Mouse (Mus musculus) right cerebral cortex, postnatal 25 days (tissue): ENCODE results near the gene Pax2.

Experiments used
- DNase-seq: peaks from one replicate; pipeline ENCODE4 v3.0.0; 2022

The Pax2 gene

DNA sequence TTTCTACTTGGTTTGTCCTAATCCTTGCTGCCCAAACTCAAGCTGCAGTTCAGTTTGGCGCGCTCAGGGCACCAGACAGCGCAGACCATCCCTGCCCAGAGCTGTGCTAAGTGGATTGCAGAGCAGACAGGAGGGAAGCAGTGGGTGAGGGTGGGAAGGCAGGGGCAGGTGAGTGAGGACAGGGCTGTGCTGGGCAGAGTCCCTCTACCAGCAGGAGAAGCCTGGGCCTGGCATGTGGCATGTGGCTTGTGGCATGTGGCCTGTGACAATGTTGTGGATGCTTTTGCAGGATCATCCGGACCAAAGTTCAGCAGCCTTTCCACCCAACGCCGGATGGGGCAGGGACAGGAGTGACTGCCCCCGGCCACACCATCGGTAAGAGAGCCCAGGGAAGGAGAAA, 32.6 kb downstream of the Pax2 start:
- DNase-seq, result no peak

DNA sequence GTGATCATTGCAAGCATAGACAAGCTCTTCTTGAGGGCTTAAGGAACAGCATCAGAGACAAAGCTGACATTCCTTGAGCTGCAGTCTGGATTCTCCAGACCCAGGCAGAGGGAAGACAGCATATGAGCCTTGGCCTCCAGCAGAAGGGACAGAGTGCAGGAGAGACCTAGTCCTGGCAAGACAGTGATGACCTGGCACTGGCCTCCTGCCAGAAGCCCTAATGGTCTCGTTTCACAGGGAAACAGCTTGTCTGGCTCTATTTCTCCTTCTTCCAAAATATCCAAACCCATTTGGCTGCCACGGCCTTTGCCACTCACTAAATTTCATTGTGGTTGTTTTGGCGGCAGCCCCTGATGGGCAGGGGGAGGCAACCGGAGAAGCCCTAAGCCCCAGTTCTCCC, 36.1 kb downstream of the Pax2 start:
- no peak for DNase-seq

DNA sequence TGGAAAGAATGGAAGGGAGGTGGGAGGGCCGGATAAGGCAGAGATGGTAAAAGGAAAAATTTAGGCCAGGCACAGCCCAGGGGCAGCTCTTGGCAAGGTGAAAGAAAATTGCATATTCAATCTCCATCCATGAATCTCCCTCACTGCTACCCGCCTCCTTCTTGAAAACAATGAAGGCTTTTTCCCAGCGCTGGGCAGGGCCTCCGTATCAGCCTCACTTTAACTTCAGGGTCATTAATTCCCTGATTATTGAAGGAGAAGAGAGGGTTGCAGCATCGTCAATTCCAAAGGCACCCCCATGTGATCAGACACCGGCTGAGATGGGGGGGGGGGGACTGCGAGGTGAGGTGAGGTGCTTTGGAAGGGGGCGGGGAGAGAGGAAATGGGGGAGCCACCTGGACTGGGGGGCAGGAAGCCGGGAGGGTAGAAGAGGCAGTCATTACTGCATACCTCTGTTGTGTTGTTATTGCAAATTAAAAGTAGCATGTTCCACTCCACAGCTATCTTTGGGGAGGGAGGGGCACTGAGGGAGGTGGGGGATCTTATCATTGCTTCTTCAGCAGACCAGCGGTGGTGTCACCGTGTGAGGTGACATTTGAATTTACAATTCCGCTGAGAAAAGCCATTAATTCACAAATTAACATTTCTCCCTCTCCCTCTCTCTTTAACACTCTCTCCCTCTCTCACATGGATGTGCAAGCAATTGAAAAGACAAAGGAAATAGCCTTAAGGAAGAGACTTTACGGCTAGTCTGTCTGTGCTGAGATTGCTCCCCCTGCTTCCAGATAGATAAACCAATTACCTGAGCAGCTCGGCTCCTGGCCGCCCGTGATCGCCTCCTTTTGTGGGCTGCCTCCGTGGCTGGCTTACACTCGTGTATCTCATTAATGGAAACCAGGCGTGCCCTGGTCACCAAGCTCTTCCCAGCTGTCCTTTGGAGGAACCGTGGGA, 41.5 kb downstream of the Pax2 start:
- no peak for DNase-seq

DNA sequence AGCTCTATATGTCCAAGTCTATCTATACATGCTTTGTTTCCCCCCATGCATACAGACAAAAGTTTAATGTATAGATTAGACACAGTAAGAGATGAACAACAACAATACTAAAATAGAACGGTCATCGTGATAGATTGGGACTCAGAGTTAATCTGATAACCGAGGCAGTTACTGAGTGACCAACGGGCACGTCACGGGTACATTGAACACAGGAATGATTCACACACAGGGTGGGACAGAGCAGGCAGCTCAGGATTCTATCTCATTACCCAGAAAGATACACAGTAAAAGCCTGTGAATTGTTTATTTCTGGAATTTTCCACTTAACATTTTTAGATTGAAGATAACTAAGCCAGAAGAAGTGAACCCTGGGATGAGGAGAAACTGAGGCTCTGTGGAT, 42.9 kb downstream of the Pax2 start:
- DNase-seq, result no peak

DNA sequence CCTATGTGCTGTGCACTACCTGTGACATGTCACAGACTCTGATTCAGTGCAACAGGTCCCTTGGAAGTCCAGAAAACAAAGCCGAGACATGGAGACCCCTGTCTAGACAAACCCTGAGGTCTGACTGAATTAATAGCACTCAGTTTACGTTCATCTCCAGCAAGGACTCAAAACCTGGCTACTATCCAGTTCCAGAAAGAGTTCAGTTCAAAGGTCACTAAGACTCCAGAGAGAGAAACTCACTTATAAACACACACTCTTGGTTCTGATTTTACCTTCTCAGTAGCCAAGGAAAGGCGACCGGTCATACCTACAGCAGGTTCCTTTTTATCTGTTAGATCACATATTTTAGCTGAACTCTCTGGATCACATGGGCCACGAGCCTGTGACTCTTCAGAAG, 43.3 kb downstream of the Pax2 start:
- no peak for DNase-seq

DNA sequence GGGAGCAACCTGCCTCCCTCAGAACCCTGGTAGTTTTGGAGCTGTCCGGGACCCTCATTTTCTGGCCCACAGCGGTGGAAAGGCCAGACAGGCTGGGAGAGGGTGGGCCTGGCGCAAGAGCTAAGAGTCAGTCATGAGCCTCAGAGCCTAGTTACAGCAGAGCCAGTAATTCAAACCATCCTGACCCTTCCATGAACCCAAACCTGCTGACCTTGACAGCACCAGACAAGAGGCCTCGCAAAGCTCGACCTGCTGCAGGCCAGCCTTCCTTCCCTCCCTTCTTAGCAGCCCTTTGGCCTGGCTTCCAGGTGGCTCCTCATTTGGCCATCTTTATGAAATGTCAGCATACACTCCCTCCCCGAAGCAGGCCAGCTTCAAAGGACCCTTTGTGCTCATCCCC, 44.5 kb downstream of the Pax2 start:
- no peak for DNase-seq

DNA sequence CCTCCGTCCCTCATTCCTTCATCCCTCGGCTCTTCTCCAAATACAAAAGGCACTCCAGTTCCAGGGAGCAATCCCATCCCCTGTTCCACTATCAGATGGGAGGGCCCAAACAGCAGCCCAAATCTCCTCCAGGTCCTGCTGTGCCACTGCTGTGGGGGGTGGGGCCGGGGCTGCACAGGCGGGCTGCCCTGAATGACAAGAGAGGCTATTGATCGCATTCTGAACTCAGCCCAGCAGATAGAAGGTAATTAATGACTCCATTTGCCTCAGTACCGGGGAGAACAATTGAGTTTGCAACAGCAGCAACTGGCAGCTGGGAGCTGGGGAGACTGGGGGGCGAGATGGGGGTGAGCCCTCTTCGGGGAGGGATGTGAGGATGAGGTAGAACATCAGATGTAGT, 52.9 kb downstream of the Pax2 start:
- DNase-seq, result no peak

DNA sequence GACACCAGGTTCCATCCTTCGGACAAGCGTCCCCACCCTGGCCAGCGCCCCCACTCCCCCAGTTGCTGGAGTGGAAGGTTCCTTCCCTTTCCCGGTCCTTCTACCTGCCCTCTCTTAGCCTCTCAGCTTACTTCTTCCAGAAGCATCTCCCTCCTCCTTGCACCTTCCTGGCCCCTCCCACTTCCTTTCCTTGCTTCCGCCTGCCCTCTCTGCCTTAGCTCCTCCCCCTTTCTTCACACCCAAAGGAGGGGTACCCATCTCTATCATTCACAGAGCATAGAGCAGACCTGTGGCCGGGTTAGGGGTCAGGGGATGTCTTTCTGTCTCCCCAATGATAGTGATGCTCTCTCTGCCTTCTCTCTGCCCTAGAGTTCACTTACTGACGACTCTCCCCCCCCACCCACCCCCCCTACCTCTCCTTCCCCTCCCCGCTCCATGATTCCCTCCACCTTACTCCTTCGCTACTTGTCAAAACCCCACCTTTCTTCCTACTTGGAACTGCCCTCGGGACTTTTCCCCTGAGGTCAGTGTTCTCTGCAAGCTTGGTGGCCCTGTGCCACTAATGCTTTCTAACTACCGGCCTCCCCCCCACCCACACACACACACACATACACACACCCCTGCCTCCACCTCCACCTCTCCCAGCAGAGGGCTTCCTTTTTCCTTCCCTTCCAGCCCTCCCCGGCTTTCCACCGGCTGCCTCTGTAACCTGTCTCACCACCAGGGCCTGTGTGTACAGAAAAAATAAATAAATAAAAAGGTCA, 57.0 kb downstream of the Pax2 start:
- no peak for DNase-seq

DNA sequence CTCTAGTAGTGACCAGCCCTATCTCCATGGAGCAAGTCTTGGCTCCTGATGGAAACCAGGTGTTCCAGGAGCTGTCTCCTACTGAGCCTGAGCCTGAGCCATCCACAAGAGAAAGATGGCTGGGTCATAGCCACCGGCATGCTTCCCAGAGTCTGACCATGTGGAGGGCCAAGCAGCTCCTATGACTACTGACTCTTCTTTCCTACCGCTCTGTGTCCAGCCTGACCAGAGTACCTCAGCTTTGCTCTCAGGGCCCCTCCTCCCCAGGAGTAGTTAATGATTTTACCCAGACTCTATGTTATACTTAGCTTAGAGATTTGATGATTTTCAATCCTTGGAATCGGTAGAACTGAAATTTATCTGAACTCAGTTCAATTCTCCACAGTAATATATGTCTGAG, 59.3 kb downstream of the Pax2 start:
- DNase-seq, result no peak

DNA sequence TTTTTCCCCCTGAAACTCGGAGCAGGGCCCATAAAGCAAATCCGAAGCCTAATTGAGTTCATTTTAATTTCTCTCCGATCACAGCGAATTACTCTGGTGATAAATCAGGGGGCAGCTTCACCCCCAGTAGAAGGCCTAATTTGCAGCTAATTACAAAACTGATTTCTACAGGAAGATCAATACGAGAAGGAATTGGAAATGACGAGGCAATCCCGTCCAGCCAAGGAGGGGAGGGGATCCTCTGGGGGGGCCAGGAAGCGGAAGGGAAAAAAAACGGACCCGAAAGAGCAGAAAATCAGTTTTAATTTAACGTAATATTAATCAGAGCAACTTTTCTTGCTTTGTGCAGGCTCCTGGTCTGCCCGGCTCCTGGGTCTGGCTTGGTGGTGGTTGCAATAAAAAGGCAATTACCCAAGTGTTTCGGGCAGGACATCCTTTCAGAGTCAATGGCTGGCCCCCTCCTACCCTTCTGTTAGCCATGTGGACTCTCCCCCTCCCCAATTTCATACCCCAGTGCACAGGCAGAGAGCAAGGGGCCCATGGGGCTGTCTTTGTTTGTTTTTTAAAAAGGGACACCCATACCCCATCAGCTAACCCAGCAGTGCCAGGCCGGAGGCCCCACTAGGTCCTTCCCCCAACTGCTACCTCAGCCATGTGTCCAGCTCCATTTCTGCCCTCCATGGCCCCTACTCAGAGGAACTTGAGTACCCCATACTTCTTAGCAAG, 61.7 kb downstream of the Pax2 start:
- DNase-seq, result no peak

DNA sequence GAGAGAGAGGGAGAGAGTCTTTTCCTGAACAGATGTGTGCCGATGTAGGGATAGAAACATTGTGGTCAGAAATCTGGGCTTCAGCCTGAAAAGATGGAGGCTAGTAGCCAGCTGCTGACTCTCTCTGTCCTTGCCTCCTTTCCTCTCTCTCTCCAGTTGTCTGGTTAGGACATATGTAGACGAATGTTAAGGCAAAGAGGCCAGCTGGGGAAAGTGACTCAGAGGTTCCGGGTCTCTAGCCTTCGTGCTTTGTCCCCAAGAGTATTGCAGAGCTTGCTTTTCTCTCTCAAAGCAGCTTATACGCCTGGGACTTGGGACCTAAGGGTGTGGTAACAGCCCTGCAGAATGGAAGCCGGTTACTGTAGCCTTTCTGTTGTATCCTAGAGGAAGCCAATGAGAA, 62.8 kb downstream of the Pax2 start:
- DNase-seq, result no peak

DNA sequence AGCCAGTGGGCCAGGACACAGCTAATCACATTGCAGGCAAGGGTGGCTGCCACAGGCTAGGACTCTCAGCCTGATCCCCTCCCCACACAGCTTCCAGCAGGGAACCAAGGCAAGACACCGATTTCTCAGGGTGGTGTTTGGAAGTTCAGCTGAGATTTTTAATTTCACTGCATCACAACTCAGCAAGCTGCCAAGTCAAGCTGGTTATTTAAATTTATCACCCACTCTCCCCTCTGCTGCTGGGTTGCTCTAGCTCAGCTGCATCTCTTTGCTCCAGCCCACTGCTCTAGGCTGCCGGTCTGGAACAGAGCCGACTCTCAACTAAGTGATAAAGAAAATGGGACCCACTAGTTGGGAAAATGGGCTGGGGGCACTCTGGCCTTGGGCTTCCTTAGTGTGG, 65.7 kb downstream of the Pax2 start:
- peak; percentile 20 for DNase-seq

DNA sequence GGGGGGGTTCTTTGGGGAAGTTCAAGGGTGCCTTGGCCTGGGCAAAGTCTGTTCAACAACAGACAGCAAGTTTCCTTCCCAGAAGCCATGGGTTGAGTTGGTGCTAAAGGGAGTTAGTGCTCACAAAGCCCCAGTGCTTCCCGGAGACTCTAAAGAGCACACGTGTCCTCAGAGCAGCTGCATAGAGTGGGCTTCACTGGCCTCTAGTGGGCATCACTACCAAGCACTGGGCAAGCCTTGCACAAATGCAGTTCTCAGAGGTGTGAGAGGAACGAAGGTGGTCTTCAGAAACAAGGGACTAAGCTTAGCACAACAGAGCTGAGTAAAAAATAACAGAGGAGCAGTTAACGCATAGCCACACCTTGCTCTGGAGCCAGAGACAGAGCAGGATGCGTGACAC, 66.5 kb downstream of the Pax2 start:
- no peak for DNase-seq

DNA sequence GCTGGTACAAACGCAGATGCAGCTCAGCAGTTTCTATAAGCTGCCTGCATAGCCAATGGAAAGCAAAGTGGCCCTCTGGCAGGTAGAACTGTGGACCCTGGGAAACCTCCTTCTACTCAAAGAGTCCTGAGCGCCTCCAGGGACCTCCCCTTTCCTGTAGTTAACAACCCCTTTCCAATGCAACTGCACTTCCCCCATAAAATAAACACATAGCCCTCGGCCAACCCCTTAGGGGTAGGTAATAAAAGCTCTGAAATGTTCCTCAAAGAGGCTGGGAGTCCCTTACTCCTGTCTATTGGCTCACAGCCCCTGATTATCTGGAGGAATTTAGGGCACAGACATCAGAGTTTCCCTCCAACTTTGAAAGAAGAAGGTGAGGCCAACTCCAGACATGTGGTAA, 67.8 kb downstream of the Pax2 start:
- no peak for DNase-seq

DNA sequence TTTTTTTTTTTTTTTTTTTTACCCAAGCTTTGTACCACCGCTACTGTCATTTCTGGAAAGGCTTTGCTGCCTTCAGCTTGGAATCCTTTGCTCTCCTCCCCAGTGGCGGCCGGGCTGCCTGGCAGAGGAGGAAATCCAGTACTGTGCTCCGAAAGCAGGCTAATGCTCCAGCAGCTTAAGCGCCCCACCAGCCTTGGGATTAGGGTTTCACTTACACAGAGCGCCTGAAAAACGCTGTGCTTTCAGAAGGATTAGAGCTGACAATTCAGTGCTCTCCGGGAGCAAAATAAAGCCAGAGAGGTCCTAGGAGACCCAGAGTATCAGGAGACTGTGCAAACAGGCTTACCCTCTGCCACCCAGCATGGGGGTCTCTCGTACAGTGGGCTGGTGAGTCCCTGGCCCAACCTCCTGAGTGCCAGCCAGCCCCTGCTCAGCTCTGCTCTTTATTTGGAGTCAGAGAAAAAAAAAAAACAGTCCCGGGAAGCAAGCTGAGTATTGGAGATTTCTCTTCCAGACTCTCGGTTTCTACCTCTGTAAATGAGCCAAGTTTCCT, 69.4 kb downstream of the Pax2 start:
- DNase-seq, result no peak

DNA sequence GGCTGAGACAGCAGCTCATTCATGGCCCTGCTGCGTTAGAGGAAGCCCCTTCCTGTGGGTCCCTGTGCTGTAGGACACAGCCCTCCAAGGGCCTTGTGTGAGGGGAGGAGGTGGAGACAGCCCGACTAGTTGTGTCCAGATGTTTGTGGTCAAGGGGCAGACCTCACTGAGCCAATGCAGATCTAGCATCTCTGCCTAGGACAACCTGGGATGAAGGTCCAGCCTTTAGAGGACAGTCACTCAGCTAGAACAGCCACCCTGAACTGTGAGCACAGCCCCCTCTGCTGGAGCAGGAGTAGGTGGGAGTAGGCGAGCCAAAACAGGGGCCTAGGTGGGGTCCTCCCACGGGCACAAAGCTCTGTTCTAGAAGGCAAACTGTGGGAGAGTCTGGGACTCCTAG, 70.0 kb downstream of the Pax2 start:
- no peak for DNase-seq

DNA sequence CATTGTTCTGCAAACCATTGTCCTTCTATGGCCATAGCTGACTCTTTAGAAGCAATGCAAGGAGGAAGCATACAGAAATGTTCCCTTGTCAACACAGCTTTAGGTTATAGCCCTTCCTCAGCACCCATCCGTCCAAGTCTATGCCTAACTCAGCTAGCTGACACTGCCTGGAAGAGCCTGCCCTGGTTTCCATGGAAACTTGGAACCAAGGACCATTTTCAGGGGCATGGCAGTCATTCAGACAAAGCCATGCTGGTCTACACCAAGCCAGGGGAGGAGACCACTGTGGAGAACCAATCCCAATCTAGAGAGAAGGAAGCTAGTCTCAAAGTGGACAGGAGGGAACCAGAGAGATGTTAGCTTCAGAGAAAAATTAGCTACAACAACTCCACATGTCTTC, 77.5 kb downstream of the Pax2 start:
- no peak for DNase-seq

DNA sequence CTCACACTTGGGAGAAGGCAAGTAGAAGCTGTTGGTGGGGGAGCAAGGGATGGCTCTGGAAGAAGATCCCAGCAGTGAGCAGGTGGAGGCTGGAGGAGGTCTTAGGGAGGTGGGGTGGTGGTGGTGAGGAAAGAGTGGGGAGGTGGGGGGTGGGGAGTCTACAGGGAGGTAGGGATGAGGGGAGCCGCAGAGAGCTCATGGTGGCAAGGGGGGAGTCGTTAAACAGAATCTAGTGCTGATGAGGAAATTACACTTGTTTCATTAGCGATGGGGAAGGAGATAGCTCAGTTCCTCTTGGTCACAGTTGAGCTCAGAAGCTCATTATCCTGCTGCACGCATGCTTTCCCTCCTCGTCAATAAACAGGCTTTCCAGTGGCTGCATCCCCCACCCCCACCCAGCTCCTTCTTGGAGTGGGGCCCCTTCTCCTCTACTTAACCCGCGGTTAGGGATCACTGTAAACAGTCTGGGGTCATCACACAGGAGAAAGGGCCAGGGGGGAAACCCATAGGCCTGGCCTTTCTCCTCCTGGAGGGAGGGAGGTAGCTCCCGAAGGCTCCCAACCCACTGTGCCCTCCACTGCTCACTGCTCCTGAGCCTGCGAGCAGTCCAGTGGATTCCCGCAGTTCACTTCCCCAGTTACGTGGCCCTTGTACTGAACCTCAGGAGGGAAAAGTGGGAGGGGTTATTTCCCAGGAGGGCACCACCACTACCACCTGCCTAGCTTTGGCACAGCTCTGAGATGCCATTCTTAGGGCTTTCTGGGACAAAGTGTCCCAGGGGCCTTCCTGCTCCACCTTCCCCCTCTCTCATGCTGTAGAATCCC, 78.6 kb downstream of the Pax2 start:
- DNase-seq, result no peak

DNA sequence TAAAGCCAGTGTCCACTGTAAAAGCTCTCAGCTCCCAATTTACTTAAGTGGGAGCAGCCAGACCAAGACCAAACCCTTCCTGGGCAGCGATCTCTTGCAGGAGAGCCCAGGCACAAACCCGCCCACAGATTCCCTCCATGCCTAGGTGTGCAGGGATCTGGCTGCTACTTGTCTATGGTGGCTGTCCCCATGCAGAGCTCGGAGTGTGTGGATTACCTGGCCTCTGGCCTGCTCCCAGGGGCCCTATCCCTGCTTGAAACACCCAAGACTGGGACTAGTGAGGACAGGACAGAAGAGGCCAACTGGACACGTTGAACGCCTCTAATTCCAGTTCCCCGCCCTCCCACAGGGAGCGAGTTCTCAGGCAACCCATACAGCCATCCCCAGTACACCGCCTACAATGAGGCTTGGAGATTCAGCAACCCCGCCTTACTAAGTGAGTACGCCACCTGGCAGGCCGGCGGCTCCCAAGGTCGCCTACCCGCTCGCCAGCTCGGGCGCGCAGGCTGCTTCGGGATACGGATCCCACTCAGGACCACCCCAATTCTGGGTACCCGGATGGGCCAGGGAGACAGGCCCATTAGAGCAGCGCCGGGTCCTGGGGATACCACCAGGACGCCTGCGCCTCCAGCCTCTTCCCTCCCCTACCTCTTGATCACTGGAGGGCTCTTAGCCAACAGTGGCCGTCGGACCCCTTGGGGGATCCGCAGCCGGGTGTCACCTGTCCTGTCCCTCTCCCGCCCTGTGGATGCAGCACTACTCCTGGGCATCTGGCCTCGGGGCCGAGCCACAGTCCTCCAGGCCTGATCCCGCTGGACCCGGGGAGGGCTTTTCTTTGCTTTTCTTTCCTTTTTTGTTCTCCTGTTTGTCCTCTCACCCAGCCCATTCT, 79.4 kb downstream of the Pax2 start:
- no peak for DNase-seq

DNA sequence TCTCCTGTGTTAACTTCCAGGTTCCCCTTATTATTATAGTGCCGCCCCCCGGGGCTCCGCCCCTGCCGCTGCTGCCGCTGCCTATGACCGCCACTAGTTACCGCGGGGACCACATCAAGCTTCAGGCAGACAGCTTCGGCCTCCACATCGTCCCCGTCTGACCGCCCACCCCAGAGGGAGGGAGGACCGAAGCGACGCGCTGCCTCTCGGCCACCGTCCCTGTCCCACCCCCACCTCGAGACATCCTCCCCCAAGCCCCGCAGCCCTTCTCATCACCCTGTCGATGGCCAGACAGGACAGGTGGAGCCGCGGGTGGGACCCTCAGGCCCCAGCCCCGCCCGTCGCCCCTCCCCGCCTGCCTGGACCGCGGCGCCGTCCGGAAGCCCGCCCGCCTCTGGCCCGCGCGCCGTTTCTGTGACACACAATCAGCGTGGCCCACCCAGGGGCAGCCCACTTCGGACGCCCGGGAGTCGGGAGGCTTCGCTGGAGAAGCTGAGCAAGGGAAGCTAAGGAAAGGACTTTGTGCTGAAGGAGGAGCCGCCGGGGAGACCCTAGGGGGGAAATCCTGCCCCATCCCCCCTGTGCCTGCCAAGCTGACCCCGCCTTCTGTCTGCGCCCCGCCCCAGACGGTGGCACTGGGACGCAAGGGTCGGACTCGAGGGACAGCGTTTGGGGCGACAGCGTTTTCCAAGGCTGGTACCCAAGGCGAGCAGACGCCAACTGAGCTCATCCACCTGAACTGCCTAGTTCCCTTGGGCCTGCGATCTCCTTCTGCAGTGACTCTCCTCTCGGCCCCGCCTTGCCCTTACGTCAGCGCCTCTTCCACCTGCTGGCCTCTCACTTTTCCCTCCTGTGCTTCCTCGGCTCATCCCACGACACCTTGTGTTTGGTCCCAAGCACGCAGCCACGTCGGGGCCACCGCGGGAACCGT, 80.4 kb downstream of the Pax2 start:
- peak; percentile 10 for DNase-seq
